Mouse (Mus musculus): Measurements from ENCODE around the gene Cct3. TPM values are rescaled to one million over a fixed set of nuclear protein-coding genes. Genes with fewer than 3 reads are reported as not detected.
A peak's percentile ranks its signal among the peaks of the same experiment; 100 is the strongest.
"Not testable (repeated sequence)": the region's sequence is repeated elsewhere in the genome, so short reads cannot be mapped to it uniquely, and the experiment has no call there.

The Cct3 gene
- total RNA-seq, 2 experiments from 2014 or later: 184 to 199 TPM

GRCm38 (mm10) chr3:88354396-88355165 lies 57.7 kb downstream of the Cct3 start:
- no peak for DNase-seq (ENCODE audit: low spot score)
- intact Hi-C loops (cut with DNase I): no loop called here

- intact Hi-C loops (cut with DNase I): no loop called here
- no peak for DNase-seq (ENCODE audit: low spot score)
Observed at GRCm38 (mm10) chr3:88359584-88359983, 62.7 kb downstream of the Cct3 start.

- intact Hi-C loops (cut with DNase I): no loop called here
Observed at GRCm38 (mm10) chr3:88359989-88360388, 63.1 kb downstream of the Cct3 start.

GRCm38 (mm10) chr3:88361096-88361495 lies 64.2 kb downstream of the Cct3 start:
- intact Hi-C loops (cut with DNase I): no loop called here
- DNase-seq (ENCODE audit: low spot score): no peak

More at GRCm38 (mm10) chr3:88359989-88360388, 63.1 kb downstream of the Cct3 start:
- DNase-seq (ENCODE audit: low spot score): no peak

- intact Hi-C loops (cut with DNase I): no loop called here
- DNase-seq (ENCODE audit: low spot score): no peak
Observed at GRCm38 (mm10) chr3:88361612-88362313, 64.8 kb downstream of the Cct3 start.

- intact Hi-C loops (cut with DNase I): no loop called here
- no peak for DNase-seq (ENCODE audit: low spot score)
Observed at GRCm38 (mm10) chr3:88363700-88364099, 66.8 kb downstream of the Cct3 start.

- DNase-seq (ENCODE audit: low spot score): peak; percentile 49
- intact Hi-C loops (cut with DNase I): no loop called here
Observed at GRCm38 (mm10) chr3:88364337-88364736, 67.4 kb downstream of the Cct3 start, which contains the start of gene Paqr6. Gene Paqr6 (plus strand): TSS chr3:88364584.

GRCm38 (mm10) chr3:88365705-88366361 lies 68.9 kb downstream of the Cct3 start:
- DNase-seq (ENCODE audit: low spot score): no peak
- intact Hi-C loops (cut with DNase I): no loop called here

GRCm38 (mm10) chr3:88366830-88367428 lies 70.0 kb downstream of the Cct3 start:
- intact Hi-C loops (cut with DNase I): not testable (repeated sequence)

GRCm38 (mm10) chr3:88367517-88367916 lies 70.6 kb downstream of the Cct3 start:
- DNase-seq (ENCODE audit: low spot score); intact Hi-C loops (cut with DNase I): not testable (repeated sequence)

More at GRCm38 (mm10) chr3:88366830-88367428, 70.0 kb downstream of the Cct3 start:
- DNase-seq (ENCODE audit: low spot score): not testable (repeated sequence)

GRCm38 (mm10) chr3:88368511-88368910 lies 71.6 kb downstream of the Cct3 start:
- DNase-seq (ENCODE audit: low spot score); intact Hi-C loops (cut with DNase I): not testable (repeated sequence)

Other genes starting within 250 kb of the Cct3 start
- gene Naxe, start 238.6 kb upstream of the Cct3 start, total RNA-seq (2021): 10 to 100 TPM; 64.1 to 71.5 TPM
- not detected for gene Ttc24, start 218.8 kb upstream of the Cct3 start, total RNA-seq (2021)
- 1 to 10 TPM in 1 of 2 experiments, under 1 TPM in 1; 0.75 to 1.0 TPM for gene Iqgap3, start 215.1 kb upstream of the Cct3 start, total RNA-seq (2021)
- 100 to 1,000 TPM; 111 to 122 TPM for gene Mef2d, start 154.7 kb upstream of the Cct3 start, total RNA-seq (2021)
- not detected for gene Rhbg, start 42.4 kb upstream of the Cct3 start, total RNA-seq (2021)
- gene Gm38392, start 9.9 kb upstream of the Cct3 start, total RNA-seq (2021): under 1 TPM in 1 of 2 experiments, not detected in 1; 0.22 TPM
- 1 to 10 TPM; 4.8 to 5.4 TPM for gene Tsacc, start 117 bp upstream of the Cct3 start, total RNA-seq (2021)
- gene Glmp, start 27.9 kb downstream of the Cct3 start, total RNA-seq (2021): 10 to 100 TPM; 71.9 to 79.7 TPM
- gene Tmem79, start 39.0 kb downstream of the Cct3 start, total RNA-seq (2021): 1 to 10 TPM; 1.8 to 2.2 TPM
- 10 to 100 TPM; 42.9 to 45.5 TPM for gene Smg5, start 39.1 kb downstream of the Cct3 start, total RNA-seq (2021)
- gene Paqr6, start 67.5 kb downstream of the Cct3 start, total RNA-seq (2021): under 1 TPM; 0.39 to 0.42 TPM
- gene Bglap3, start 75.6 kb downstream of the Cct3 start, total RNA-seq (2021): not detected
- gene Bglap2, start 81.6 kb downstream of the Cct3 start, total RNA-seq (2021): not detected
- not detected for gene Bglap, start 87.3 kb downstream of the Cct3 start, total RNA-seq (2021)
- 10 to 100 TPM; 19.1 to 20.5 TPM for gene Pmf1, start 113.2 kb downstream of the Cct3 start, total RNA-seq (2021)
- 10 to 100 TPM; 11.2 to 13.2 TPM for gene Slc25a44, start 128.0 kb downstream of the Cct3 start, total RNA-seq (2021)
- gene Sema4a, start 164.1 kb downstream of the Cct3 start, total RNA-seq (2021): 1 to 10 TPM; 1.9 to 3.7 TPM
- 100 to 1,000 TPM; 121 to 132 TPM for gene Lmna, start 212.8 kb downstream of the Cct3 start, total RNA-seq (2021)
- gene Mex3a, start 235.3 kb downstream of the Cct3 start, total RNA-seq (2021): under 1 TPM; 0.39 to 0.61 TPM